Mouse (Mus musculus) heart, postnatal 4 days (tissue): ENCODE data around the gene Mgat3. TPM values are rescaled to one million over a fixed set of nuclear protein-coding genes. Genes with fewer than 3 reads are reported as not detected.

Source experiments
- DNase-seq: peaks from one replicate; pipeline ENCODE4 v3.0.0; 2021
- total RNA-seq, 2 experiments: library from RNA; stranded (reverse); gene quantifications; 2 replicates each; pipeline ENCODE4 v1.2.3; 2021

Mgat3 gene
- total RNA-seq, 2 experiments from 2014 or later = 2.5 TPM

DNA sequence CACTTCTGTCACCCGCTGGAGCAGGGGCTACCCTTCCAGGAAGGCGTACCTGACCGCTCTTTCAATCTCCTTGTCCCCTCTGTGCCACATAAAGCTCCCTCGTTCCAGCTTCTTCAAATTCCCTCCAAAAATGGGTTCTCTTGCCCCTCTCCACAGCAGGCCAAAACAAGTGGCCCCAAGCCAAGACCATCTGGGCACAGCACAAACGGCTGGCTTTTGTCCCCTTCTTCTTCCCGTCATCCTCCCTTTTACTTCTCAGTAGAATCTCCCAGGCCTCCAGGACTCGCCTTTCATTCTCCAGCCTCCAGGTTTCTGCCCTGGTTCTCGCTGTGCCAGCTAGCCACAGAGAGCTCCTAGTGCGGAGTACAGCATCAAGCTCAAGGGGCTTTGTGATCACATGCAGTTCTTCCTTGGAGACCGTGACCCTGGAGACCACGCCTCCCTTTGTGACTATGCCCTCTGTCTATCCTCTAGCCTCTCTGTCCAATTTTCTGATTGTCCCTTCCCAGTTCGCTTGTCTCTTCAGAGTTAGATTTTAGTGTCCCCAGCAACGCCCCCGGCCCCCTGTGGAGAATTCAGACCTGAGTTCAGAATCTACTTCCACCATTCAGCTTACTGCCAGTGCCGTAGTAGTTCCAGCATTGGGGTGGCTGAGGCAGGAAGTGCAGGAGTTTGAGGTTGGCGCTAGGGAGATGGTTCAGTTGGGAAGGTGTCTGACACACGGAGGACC is 54.7 kb downstream of the Mgat3 start:
- no peak for DNase-seq

DNA sequence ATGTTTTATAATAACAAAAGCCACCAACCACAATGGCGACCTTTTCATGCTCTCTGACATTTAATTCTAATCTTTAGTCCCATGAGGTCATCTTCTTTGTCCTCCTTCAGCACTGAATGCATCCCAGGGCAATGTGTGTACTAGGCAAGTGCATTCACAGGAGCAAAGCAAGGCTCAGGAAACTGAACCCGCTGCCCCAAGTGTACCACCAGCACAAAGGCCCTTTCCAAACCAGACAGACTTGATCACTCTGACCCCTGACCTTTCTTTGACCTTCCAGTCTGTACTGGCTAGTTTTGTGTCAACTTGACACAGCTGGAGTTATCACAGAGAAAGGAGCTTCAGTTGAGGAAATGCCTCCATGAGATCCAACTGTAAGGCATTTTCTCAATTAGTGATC is 58.8 kb downstream of the Mgat3 start:
- no peak for DNase-seq

DNA sequence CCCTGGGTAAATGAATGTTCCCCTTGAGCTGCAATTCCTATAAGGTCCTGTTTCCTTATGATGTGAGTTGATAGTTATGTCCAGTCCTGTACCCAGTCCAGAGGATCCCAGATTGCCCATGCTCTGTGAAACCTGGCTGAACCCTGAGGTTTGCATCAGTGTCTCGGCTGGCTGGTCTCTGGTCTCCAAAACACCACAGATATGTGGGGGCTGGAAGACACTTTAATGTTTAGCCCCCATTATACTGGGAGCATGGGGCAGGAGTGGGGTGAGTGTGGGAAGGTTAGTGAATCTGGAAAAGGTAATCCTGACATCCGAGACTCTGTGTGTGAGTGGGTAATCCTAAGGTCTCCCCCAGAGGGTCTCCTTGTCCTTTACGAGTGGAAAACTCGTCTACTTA is 59.5 kb downstream of the Mgat3 start:
- DNase-seq = no peak

DNA sequence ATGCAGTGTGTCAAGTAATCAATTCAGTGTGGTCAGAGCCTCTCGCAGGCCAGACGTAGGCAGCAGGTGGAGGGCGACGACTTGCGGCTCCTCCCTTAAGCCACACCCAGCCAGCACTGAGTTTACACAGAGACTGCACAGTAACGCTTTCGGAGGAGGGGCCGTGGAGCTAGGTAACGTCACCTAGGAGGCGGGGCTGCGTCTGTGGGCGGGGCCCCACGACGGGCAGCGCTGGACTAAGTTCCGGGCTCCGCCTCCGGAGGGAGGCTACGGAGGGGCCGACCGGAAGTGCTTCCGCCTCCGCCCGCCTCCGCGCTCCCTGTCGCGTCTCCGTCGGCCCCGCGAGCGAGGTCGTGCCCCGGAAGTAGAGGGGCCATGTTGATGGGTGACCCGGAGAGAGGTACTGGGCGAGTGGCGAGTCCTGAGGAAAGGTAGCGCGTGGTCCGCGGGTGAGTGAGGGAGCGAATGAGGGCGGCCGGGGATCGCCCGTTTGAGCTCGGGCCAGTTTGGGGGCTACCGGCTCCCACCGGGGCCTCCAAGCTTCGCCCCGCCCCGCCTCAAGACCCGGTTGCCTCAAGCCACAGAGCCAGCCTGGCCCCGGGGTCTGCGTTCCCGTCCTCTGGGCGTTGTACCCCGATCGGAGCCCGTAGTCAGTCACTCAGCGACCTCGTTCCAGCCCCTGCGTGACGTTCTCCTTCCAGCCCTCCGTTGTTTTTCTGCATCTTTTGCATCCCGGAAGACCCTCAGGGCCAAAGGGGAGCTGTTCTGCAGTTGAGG is 60.4 kb downstream of the Mgat3 start, which contains the start of gene Mief1:
Gene Mief1, plus strand, starts transcription at position 286 of the 777 bp plus-strand sequence.
- DNase-seq = peak; percentile 98

DNA sequence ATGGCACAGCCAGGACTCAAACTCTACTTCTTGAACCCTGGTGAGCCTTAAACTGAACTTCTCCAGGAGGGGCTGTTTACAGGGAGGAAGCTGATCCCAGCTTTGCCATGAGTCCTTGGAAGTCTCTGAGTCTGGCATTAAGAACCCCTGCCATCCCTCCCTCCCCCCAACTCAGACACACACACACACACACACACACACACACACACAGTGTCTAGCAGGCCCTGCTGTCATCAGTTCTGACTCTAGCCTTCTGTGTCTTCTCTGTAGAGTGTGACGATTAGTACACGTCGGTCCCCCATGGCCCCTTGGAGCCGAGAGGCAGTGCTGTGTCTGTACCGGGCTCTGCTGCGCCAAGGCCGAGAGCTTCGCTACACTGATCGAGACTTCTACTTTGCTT is 62.0 kb downstream of the Mgat3 start, which contains the start of gene AC140267.1:
Gene AC140267.1, plus strand, starts transcription at position 301 of the 400 bp plus-strand sequence.
- DNase-seq = no peak

DNA sequence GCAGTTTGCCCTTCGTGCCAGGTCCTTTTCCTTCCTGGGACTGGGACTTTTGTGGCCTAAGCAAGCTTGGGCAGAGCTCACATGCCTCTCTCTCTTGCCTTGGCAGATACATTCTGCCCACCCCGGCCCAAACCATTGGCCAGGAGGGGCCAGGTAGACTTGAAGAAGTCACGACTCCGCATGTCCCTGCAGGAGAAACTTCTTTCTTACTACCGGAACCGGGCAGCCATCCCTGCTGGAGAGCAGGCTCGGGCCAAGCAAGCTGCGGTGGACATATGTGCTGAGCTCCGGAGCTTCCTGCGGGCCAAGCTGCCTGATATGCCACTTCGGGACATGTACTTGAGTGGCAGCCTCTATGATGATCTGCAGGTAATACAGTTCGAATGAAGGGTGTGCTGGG is 74.6 kb downstream of the Mgat3 start:
- no peak for DNase-seq

DNA sequence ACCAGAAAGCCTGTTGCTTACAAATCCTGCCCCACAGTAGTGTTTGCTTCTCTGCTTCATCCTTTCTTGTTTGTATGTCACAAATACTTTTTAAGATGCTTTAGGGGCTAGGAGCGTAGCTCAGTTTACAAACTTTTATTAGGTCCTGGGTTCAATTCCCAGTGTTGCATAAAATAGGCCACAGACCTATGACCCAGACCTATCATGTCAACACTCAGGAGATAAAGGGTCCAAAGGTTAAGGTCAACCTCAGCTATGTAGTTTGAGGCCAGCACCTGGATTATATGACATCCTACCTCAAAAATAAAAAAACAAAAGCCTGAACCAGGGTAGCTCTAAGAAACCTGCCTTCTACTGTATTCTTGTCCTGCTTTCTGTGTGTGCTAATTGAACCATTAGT is 75.1 kb downstream of the Mgat3 start:
- no peak for DNase-seq

DNA sequence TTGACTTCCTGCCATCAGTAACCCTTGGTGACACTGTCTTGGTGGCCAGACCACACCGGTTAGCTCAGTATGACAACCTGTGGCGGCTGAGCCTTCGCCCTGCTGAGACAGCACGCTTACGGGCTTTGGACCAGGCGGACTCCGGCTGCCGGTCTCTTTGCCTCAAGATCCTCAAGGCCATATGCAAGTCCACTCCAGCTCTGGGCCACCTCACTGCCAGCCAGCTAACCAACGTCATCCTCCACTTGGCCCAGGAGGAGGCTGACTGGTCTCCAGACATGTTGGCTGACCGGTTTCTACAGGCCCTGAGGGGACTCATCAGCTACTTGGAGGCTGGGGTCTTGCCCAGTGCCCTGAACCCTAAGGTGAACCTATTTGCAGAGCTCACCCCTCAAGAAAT is 76.2 kb downstream of the Mgat3 start:
- DNase-seq = no peak

DNA sequence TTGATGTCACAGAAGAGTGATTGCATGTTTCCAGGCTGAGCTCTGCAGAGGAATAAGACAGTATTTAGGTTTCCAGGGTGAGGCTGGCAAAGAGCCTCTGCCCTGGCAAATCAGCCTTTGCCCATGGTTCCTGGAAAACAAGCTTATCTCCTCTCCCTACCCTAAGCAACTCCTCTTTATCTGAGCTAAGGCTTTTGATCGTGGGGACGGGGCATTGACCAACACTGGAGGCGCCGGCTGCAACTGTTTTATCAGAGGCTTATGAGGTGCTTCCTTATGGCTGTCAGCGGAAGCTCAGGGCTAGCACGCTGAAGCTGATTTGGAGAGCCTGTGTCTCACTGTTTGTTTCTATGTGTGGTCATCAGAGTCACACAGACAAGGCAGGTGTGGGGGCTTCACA is 77.1 kb downstream of the Mgat3 start:
- DNase-seq = peak; percentile 23

DNA sequence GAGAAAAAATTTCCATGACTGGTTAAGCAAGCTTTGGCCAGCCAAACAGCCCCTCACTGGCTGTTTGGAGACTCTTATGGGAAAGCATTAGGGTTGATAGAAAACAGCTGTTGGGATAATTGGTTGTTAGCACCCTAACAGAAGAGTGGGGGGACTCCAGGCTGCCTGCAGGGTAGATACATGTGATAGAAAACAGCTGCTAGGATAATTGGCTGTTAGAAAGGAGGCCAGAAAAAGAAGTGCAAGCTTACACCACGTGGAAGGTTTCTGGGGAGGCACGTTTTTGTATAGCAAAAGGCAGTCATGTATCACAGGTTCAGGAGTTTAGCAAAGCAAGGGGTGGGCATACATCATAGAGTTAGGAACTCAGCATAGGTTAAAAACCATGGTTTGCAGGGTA is 80.0 kb downstream of the Mgat3 start:
- DNase-seq = no peak

DNA sequence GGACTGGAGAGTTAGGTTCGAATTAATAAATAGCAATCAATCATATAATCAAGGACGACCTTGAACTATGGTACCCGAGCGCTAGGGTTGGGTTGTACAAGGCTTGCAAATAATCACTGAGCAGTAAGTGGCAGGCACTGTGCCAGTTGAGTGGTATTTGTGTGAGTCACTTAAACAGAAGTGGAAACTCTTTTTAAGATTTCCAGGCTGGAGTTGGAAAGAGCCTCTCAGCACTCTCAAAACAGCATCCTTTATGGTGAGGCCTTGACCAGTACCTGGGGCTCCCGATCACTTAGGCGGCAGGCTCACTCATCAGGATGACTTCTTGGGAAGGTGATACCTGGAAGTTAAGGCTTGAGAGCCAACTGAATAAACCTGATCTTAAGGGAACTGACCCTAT is 80.7 kb downstream of the Mgat3 start:
- peak; percentile 71 for DNase-seq

DNA sequence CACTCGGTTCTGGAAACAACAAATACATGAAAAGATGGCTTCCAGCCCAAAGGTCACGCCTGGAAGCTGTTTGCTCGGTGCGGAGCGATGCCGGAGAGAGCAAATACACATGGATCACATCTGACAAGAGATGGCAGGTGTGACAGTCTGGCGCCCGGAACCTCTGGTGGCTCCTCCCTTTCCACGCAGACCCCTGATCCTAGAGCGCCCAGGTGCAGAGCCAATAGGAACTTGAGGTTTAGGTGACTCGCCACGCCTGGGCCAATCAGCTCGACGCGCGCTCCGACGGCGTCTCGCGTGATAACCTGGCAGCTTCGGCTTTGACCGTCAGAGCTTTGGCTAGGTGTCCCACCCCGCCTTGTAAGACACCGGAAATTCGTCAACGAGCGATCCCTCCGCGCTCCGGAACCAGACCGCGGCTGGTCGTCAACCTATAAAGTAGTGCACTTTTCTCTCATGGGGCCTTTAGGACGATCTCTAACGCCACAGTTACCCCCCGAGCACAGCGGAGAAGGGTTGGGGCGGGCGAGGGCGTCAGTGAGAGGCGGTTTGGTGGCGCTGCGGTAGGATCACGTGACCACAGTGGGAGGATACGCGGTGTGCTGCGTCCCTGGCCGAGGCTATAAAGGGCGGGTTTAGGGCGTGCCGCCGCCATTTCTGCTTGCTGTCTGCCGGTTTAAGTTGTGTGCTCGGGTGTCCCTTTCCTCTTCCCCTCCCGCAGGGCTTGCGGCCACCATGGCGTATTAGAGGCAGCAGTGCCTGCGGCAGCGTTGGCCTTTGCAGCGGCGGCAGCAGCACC is 81.5 kb downstream of the Mgat3 start, which contains the start of gene Atf4:
Gene Atf4, plus strand, starts transcription at position 338 of the 799 bp plus-strand sequence.
- DNase-seq = peak; percentile 97

DNA sequence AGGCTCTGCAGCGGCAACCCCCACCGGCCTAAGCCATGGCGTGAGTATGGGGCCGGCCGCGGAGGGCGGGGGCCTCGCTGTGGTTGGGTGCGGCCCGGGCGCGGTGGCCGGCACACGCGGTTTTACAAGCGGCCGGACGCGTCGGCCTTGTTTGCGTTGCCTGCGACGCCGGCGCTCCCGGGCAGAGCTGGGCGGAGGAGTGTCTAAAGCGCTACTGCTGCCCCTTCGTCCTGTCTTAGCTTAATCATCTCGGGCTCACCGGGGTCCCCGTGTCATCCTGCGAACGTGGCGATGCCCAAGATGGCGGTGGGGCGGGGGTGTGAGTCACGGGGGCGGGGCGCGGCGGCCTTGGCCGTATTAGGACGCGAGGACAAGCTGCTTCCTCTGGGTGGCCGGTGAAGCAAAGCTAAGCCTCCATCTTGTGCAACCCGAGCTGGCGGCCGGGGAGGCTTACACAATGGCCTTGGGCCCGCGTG is 82.2 kb downstream of the Mgat3 start:
- peak; percentile 90 for DNase-seq

DNA sequence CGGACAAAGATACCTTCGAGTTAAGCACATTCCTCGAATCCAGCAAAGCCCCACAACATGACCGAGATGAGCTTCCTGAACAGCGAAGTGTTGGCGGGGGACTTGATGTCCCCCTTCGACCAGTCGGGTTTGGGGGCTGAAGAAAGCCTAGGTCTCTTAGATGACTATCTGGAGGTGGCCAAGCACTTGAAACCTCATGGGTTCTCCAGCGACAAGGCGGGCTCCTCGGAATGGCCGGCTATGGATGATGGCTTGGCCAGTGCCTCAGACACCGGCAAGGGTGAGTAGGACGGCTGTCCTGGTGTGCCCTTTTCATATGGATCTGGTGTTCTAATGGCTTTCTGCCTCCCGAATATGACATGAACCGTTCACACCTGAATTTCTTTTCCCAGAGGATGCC is 82.7 kb downstream of the Mgat3 start:
- DNase-seq = peak; percentile 40

DNA sequence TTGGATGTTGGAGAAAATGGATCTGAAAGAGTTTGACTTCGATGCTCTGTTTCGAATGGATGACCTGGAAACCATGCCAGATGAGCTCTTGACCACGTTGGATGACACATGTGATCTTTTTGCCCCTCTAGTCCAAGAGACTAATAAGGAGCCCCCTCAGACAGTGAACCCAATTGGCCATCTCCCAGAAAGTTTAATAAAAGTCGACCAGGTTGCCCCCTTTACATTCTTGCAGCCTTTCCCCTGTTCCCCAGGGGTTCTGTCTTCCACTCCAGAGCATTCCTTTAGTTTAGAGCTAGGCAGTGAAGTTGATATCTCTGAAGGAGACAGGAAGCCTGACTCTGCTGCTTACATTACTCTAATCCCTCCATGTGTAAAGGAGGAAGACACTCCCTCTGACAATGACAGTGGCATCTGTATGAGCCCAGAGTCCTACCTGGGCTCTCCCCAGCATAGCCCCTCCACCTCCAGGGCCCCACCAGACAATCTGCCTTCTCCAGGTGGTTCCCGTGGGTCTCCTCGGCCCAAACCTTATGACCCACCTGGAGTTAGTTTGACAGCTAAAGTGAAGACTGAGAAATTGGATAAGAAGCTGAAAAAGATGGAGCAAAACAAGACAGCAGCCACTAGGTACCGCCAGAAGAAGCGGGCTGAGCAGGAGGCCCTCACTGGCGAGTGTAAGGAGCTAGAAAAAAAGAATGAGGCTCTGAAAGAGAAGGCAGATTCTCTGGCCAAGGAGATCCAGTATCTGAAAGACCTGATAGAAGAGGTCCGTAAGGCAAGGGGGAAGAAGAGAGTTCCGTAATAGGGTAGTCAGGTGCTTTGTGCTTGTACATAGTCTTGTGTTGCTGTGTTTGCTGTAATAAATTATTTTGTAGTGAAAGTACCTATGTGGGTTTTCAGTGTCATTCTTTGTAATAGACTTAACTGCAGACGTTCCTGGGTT is 83.4 kb downstream of the Mgat3 start:
- DNase-seq = no peak

DNA sequence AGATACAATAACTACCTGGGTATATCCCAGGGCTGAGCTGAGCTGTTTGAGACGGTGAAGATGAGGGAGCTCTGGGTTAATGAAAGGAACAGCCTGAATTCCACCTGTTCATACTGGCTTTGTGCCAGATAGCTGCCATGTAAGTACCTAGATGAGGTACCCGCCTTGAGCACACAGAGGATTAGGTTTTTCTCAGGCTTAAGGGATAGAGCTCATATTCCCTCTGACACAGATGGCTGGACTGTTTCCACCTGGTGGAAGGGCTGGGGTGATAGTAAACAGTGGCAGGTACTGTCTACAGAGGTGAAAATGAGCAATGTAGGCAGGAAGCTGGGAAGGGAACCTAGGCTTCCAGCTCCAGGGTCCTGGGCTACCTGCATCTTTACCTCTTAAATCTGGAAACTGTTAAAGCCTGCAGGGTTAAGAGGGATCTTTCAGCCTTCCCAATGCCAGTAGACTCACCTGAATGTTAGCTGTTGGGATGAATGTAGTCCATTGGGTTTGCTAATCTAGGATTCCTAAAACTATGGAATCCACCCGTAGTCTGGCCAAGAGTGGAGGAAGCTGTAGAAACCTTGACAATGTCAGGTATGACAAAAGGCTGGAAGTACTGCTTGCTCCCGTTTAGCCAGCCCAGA is 84.2 kb downstream of the Mgat3 start:
- DNase-seq = peak; percentile 26

DNA sequence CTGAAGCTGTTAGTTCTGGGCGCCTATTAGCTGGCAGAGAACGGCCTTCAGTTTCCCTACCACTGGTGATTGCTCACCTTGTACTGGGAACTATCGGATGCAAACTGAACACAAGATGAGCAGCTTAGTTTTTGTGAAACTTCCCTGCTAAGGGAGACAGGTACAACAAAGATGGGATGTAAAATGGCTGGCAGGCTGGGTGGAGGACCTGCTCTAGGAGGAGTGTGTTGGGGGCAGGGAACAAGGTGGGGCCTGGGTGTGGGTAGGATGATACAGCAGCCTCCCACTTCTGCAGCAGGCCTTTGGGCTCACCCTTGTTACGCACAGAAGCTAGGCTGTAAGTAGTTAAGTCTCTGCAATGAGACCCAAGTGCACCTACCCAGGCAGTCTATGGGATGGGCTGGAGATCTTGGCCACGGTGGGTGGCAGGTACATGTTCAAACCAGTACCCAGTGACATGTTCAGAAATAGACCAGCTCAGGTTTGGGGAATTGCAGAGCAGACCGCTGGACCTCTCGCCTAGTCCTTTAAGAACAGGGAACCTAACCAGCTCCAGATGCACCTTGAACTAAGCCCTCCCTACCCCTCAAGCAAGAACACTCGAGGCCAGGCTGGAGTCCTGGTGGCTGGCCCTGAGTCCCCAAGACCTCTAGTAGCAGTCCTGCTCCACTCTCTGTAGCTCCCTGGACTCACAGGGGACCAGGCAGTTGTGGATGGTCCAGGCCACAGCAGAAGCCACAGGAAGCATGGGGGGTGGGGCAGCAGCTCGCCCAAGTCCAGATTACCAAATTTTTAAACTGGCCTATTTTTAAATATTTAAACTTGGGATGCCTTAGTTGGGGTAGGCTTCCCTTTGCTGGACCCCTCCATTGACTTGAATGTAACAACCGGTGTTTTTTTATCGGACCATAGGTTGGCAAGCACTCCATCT is 85.0 kb downstream of the Mgat3 start:
- peak; percentile 51 for DNase-seq

DNA sequence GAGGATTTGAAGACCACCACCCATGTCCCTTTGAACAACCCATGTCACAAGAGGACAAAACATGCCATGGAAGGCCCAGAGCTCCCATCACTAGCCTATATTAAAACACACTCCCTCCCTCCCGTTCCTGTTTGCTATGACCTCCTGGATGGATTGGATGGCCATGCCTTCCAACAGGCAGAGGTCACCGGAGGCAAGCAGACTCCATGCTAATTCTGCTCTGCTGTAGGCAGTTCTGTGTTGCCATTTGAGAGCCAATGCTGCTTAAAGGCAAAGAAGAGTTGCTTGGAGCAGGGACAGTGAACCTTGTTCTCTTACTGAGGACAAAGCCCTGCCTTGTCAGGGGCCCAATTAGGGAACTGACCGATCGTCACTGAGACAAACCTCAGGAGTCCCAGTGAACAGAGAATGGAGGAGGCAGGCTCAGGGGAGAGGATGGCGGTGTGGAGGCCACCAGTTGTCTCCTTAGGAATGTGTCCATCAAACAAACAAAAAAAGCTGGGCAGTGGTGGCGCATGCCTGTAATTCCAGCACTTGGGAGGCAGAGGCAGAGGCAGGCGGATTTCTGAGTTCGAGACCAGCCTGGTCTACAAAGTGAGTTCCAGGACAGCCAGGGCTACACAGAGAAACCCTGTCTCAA is 86.0 kb downstream of the Mgat3 start:
- DNase-seq = no peak

DNA sequence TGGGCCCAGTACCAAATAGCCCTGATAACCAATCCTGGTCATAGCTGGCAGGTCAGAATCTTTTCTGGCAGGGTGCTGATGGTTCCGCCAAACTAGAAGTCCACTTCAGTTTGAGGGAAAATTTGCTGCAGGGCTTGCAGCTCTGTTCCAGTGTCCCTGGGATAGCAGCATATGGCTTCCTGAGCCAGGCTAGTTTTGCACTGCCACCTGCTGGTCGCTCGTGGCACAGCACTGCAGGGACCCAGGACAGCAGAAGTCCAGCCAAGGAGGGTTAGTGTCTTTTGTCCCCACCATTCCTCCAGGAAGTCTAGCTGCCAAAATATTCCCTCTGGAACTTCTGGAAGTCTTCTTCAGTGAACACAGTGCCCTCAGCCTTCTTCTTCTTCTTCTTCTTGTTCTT is 87.2 kb downstream of the Mgat3 start:
- DNase-seq = peak; percentile 93
